Mouse (Mus musculus) kidney, embryonic 15.5 days (tissue): Measurements from ENCODE around the gene Mcu. TPM values are rescaled to one million over a fixed set of nuclear protein-coding genes. Genes with fewer than 3 reads are reported as not detected.

Experiments used
- ATAC-seq: fragments of 200-750 bp; cut with Nextera tagmentation; replicated peaks from 2 replicates; pipeline ENCODE4 v1.8.0; 2017; ENCODE audit warnings: moderate TSS enrichment; ENCODE audit not compliant: low FRiP score
- H3K27ac ChIP-seq: fragments of 300-500 bp; sonication (generic); 2 replicates; pipeline ENCODE4 v1.5.1; 2015; ENCODE audit warnings: mild to moderate bottlenecking, inconsistent platforms
- H3K27me3 ChIP-seq: fragments of 300-500 bp; sonication (generic); 2 replicates; pipeline ENCODE4 v1.6.1; 2015; ENCODE audit warnings: inconsistent platforms
- H3K36me3 ChIP-seq: fragments of 300-500 bp; sonication (generic); 2 replicates; pipeline ENCODE4 v1.6.1; 2015; ENCODE audit warnings: inconsistent platforms
- H3K4me1 ChIP-seq: fragments of 300-500 bp; sonication (generic); 2 replicates; pipeline ENCODE4 v1.6.1; 2015; ENCODE audit warnings: inconsistent platforms
- H3K4me2 ChIP-seq: fragments of 300-500 bp; sonication (generic); 2 replicates; pipeline ENCODE4 v1.6.1; 2015; ENCODE audit warnings: moderate library complexity, mild to moderate bottlenecking, inconsistent platforms
- H3K4me3 ChIP-seq: fragments of 300-500 bp; sonication (generic); replicated peaks from 2 replicates; pipeline ENCODE4 v1.5.1; 2015; ENCODE audit warnings: mild to moderate bottlenecking, inconsistent platforms
- H3K9ac ChIP-seq: fragments of 300-500 bp; sonication (generic); 2 replicates; pipeline ENCODE4 v1.6.1; 2015; ENCODE audit warnings: mild to moderate bottlenecking, inconsistent platforms
- H3K9me3 ChIP-seq: fragments of 300-500 bp; sonication (generic); replicated peaks from 2 replicates; pipeline ENCODE4 v1.6.1; 2016; ENCODE audit warnings: inconsistent platforms
- WGBS: fragments of 180-500 bp; shearing (Covaris S2); methylation state at CpG from one replicate; pipeline ENCODE4 v1.1.7; 2015; ENCODE audit warnings: mixed read lengths; 5-methylcytosine and 5-hydroxymethylcytosine counted together
- polyA plus RNA-seq: library from polyadenylated mRNA; unstranded; fragments of >200 nt; fragmentation: Nextera tagmentation; extraction: Ambion mirVana; gene quantifications from 2 replicates; pipeline ENCODE4 v1.2.1, GENCODE M21; 2015

Gene Mcu
- polyA plus RNA-seq, 1 experiment from 2014 or later, result 34.8 TPM

GRCm38 (mm10) chr10:59470451-59470850 lies 146.0 kb downstream of the Mcu start:
- no peaks in the 10 kb centered on the region for H3K9me3 ChIP-seq
- no peaks in the 10 kb centered on the region for H3K27me3 ChIP-seq
- H3K27ac ChIP-seq, result no peak overlapping the region
- ATAC-seq, result no peak
- no peak overlapping the region for H3K9ac ChIP-seq
- H3K4me2 ChIP-seq, result no peak overlapping the region
- peaks cover 4% of the 10 kb centered on the region; the same call in 1 of the 2 replicates for H3K36me3 ChIP-seq
- no peak overlapping the region for H3K4me3 ChIP-seq
- H3K4me1 ChIP-seq, result 0 out of 2 replicates have a peak, but pooled peaks cover 3% of the 10 kb centered on the region
- WGBS, result 78% methylated on average over 5 of the region's 5 CpGs

GRCm38 (mm10) chr10:59467297-59467696 lies 149.2 kb downstream of the Mcu start:
- no peaks in the 10 kb centered on the region for H3K9me3 ChIP-seq
- ATAC-seq, result no peak
- H3K4me3 ChIP-seq, result no peak overlapping the region
- no peak overlapping the region for H3K4me2 ChIP-seq
- H3K27me3 ChIP-seq, result no peaks in the 10 kb centered on the region
- 90% methylated on average over 12 of the region's 12 CpGs for WGBS
- peaks cover 5% of the 10 kb centered on the region; the same call in 1 of the 2 replicates for H3K36me3 ChIP-seq
- 0 out of 2 replicates have a peak, but pooled peaks cover 3% of the 10 kb centered on the region for H3K4me1 ChIP-seq
- no peak overlapping the region for H3K27ac ChIP-seq
- H3K9ac ChIP-seq, result no peak overlapping the region

DNA sequence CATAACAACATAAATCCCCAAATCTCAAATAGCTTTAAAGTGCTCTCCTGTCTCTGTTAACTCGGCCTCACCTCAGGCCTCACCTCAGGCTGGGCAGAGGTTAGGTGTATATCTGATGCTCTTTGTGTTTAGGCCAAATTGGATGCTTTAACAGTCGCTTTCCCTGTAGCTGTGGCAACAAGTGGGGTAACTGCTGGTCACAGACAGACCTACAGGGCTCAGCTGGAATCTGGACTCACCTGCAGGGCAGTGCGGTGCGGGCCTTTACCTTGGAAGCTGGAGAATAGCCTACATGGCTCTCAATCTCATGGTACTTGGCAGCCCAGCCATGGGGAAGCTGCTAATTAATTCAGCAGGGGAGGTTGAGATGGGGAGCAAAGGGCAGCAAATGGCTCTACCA lies 149.9 kb downstream of the Mcu start:
- no peaks in the 10 kb centered on the region for H3K27me3 ChIP-seq
- H3K4me1 ChIP-seq, result no peaks in the 10 kb centered on the region
- H3K27ac ChIP-seq, result no peak overlapping the region
- no peaks in the 10 kb centered on the region for H3K9me3 ChIP-seq
- 92% methylated on average over 4 of the region's 4 CpGs for WGBS
- no peak overlapping the region for H3K4me3 ChIP-seq
- H3K36me3 ChIP-seq, result peaks cover 5% of the 10 kb centered on the region; the same call in 1 of the 2 replicates
- no peak overlapping the region for H3K4me2 ChIP-seq
- H3K9ac ChIP-seq, result no peak overlapping the region
- no peak for ATAC-seq

DNA sequence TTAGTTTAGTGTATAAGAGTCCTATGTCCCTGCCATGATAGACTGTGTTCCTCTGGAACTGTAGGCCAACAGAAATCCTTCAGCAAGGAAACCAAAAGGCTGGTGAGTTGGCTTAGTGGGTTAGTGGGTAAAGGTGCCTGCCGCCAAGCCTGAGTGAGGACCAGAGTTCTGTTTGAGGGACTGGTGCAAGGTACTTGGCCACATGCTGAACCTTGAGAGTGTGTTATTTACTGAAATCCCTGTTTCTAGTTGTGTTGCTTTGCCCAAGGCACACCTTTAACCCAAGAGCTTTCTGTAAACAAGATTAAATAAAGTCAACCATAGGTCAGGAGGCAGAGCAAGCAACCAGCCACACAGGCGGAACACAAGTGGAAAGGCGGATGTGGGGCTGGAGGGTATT lies 150.9 kb downstream of the Mcu start:
- no peak overlapping the region for H3K4me3 ChIP-seq
- H3K4me1 ChIP-seq, result no peaks in the 10 kb centered on the region
- no peaks in the 10 kb centered on the region for H3K27me3 ChIP-seq
- H3K4me2 ChIP-seq, result no peak overlapping the region
- no peaks in the 10 kb centered on the region for H3K9me3 ChIP-seq
- peaks cover 5% of the 10 kb centered on the region; the same call in 1 of the 2 replicates for H3K36me3 ChIP-seq
- no peak for ATAC-seq
- H3K27ac ChIP-seq, result no peak overlapping the region
- WGBS, result 80% methylated on average over 3 of the region's 3 CpGs
- H3K9ac ChIP-seq, result no peak overlapping the region

DNA sequence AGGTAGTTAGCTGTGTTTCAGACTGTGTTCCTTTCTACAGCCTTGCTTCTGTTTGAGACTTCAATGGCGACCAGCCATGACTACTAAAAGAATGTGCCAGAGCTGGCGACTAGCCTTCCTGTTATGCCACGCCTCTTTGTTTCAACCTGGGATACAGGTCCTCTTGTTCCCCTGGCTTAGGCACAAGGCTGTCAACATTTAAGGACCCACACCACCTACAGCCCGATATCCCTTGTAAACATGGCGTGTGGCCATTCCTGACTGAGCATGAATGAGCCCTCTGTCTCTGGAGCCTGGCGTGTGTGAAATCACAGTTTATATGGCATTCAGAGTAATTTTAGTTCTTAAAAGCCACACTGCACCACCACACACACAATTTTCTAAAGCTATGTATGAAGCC lies 154.2 kb downstream of the Mcu start:
- no peak for ATAC-seq
- Histone ChIP-seq H3K36me3 (peaks cover 5% of the 10 kb centered on the region; the same call in 1 of the 2 replicates), H3K4me1 (no peaks in the 10 kb centered on the region), H3K9me3 (no peaks in the 10 kb centered on the region), H3K4me2 (no peak overlapping the region), H3K4me3 (no peak overlapping the region), H3K27ac (no peak overlapping the region), H3K9ac (no peak overlapping the region), H3K27me3 (no peaks in the 10 kb centered on the region)
- WGBS, result 86% methylated on average over 6 of the region's 6 CpGs

DNA sequence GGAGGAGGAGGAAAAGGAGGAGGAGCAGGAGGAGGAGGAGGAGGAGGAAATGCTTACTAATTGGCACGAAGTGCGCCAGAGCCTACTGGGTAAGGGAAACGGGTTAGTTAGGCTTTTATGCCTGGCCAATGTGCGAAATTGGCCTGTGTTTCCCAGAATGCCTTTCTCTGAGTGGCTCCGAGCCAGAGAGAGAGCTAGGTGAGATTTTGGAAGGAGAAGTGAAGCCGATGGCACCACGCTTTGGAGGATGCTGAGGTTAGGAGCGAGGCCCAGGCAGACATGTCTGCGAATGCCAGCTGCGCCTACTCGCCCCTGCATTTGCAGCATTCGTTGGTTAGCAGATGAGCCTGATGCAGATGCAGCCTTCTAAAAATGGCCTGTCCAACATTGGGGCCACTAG lies 156.7 kb downstream of the Mcu start:
- ATAC-seq, result no peak
- H3K27ac ChIP-seq, result no peak overlapping the region
- peaks cover 16% of the 10 kb centered on the region; the same call in 1 of the 2 replicates for H3K36me3 ChIP-seq
- H3K9ac ChIP-seq, result no peak overlapping the region
- H3K4me3 ChIP-seq, result no peak overlapping the region
- no peaks in the 10 kb centered on the region for H3K9me3 ChIP-seq
- H3K4me1 ChIP-seq, result no peaks in the 10 kb centered on the region
- 91% methylated on average over 12 of the region's 12 CpGs for WGBS
- no peaks in the 10 kb centered on the region for H3K27me3 ChIP-seq
- no peak overlapping the region for H3K4me2 ChIP-seq

DNA sequence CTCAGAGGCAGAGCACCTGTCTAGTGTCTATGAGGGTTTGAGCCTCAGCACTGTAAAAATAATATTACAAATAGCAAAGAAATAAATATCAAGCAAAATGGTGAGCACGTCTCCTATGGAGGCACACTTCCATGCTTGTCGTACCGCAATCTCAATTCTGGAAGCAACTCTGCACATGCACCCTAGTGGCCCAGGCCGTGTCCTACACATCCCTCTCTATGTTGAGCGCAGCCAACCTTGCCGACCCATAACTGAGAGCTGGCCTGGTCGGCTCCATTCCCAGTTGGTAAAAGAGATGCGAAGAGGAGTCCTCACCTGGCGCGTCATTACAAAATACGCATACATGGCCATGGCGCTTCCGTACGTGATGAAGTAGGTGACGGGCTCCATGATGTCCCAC lies 161.9 kb downstream of the Mcu start:
- Histone ChIP-seq H3K27me3 (no peaks in the 10 kb centered on the region), H3K36me3 (peaks cover 31% of the 10 kb centered on the region), H3K4me1 (0 out of 2 replicates have a peak, but pooled peaks cover 3% of the 10 kb centered on the region), H3K27ac (no peak overlapping the region), H3K4me2 (no peak overlapping the region), H3K9me3 (no peaks in the 10 kb centered on the region), H3K9ac (no peak overlapping the region), H3K4me3 (no peak overlapping the region)
- WGBS, result 95% methylated on average over 15 of the region's 15 CpGs
- no peak for ATAC-seq

GRCm38 (mm10) chr10:59451839-59452238 lies 164.7 kb downstream of the Mcu start:
- Histone ChIP-seq H3K9ac (no peak overlapping the region), H3K27me3 (no peaks in the 10 kb centered on the region), H3K36me3 (peaks cover 33% of the 10 kb centered on the region), H3K4me3 (no peak overlapping the region), H3K4me1 (0 out of 2 replicates have a peak, but pooled peaks cover 3% of the 10 kb centered on the region), H3K4me2 (no peak overlapping the region), H3K9me3 (no peaks in the 10 kb centered on the region), H3K27ac (no peak overlapping the region)
- no peak for ATAC-seq
- 54% methylated on average over 5 of the region's 5 CpGs for WGBS

GRCm38 (mm10) chr10:59447546-59447945 lies 168.9 kb downstream of the Mcu start:
- H3K27ac ChIP-seq, result peak overlapping the region; percentile 15
- no peak overlapping the region for H3K4me3 ChIP-seq
- H3K36me3 ChIP-seq, result peaks cover 13% of the 10 kb centered on the region
- WGBS, result 68% methylated on average over 9 of the region's 9 CpGs
- no peaks in the 10 kb centered on the region for H3K9me3 ChIP-seq
- H3K4me2 ChIP-seq, result no peak overlapping the region
- H3K9ac ChIP-seq, result no peak overlapping the region
- no peak for ATAC-seq
- 0 out of 2 replicates have a peak, but pooled peaks cover 4% of the 10 kb centered on the region for H3K27me3 ChIP-seq
- H3K4me1 ChIP-seq, result peaks cover 9% of the 10 kb centered on the region; the same call in 1 of the 2 replicates

DNA sequence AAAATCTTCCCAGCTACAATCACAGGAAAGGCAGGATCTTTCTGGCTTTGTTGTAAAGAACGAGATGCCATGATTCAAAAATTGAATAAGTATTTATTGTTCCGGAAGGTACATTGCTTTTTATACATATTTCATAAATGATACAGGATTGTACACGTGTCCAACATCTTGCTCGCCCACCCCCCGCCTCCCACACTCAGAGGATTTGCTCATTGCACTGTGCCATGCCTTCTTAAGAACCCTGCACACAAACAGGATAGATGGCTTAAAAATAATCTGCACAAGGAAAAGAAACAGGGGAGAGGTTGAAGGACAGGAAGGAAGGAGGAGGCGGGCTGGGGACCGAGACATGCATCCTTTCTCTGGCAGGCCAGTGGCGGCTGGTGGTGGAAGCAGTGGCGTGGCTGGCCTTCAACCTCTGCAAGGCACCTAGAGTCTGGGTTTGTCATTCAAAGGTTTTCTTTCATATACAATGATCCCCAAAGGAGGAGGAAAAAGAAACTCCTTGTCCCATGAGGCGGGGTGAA lies 169.5 kb downstream of the Mcu start:
- Histone ChIP-seq H3K4me3 (no peak overlapping the region), H3K9ac (no peak overlapping the region), H3K27ac (peak overlapping the region; percentile 41; the same call in 1 of the 2 replicates), H3K27me3 (0 out of 2 replicates have a peak, but pooled peaks cover 4% of the 10 kb centered on the region), H3K36me3 (peaks cover 13% of the 10 kb centered on the region), H3K4me2 (no peak overlapping the region), H3K9me3 (no peaks in the 10 kb centered on the region), H3K4me1 (peaks cover 10% of the 10 kb centered on the region; the same call in 1 of the 2 replicates)
- 78% methylated on average over 10 of the region's 10 CpGs for WGBS
- ATAC-seq, result no peak

- Histone ChIP-seq H3K4me3 (no peak overlapping the region), H3K27me3 (peaks cover 20% of the 10 kb centered on the region), H3K36me3 (0 out of 2 replicates have a peak, but pooled peaks cover 2% of the 10 kb centered on the region), H3K4me2 (no peak overlapping the region), H3K9me3 (no peaks in the 10 kb centered on the region), H3K27ac (no peak overlapping the region), H3K9ac (no peak overlapping the region), H3K4me1 (peaks cover 11% of the 10 kb centered on the region)
- no peak for ATAC-seq
- 51% methylated on average over 8 of the region's 8 CpGs for WGBS
These were observed 171.9 kb downstream of the Mcu start for GRCm38 (mm10) chr10:59444635-59445034.

DNA sequence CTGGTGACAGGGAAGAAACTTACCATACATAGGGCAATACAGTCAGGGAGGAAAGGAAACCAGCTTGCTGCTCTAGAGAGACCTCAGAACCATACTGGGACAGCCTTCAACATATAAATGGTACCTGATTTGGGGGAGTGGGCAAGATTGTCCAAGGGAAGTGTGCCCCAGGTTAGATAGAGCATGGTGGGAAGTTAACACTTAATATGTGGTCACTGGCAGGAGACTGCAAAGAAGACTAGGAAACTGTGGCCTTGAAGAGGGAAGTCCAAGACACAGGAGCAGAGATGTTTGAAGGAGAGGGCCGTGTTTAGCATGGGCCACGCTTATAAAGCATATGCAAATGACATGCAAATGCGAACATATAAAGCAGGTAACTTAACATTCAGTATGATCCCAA lies 172.4 kb downstream of the Mcu start:
- Histone ChIP-seq H3K9ac (no peak overlapping the region), H3K4me3 (no peak overlapping the region), H3K27me3 (peaks cover 20% of the 10 kb centered on the region), H3K9me3 (no peaks in the 10 kb centered on the region), H3K4me1 (peaks cover 17% of the 10 kb centered on the region), H3K36me3 (no peaks in the 10 kb centered on the region), H3K4me2 (no peak overlapping the region), H3K27ac (0 out of 2 replicates have a peak overlapping the region, but pooled peaks have one; percentile 15)
- no peak for ATAC-seq
- 86% methylated on average over 3 of the region's 3 CpGs for WGBS

DNA sequence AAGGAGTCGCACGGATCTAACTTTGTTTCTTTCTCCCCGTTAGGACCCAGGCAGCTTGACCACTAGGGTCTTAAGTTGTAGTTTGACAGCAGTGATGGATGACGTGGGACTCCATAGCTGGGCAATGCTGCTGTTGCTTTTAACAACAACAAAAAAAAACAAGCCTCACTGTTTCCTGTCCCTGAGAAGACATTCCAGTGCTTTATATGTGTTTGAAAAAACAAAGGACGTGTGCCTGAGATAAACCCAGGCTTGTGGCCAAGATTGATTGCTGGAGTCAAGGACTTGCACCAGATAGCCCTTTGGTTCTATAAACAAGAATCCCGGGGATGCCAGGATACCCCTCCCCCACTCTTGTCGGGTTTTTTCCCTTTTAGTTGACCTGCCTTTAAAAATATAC lies 173.3 kb downstream of the Mcu start:
- Histone ChIP-seq H3K4me3 (no peak overlapping the region), H3K36me3 (no peaks in the 10 kb centered on the region), H3K4me1 (peaks cover 17% of the 10 kb centered on the region), H3K4me2 (no peak overlapping the region), H3K27me3 (peaks cover 25% of the 10 kb centered on the region), H3K9ac (no peak overlapping the region), H3K9me3 (no peaks in the 10 kb centered on the region), H3K27ac (no peak overlapping the region)
- ATAC-seq, result 0 out of 2 replicates have a peak, but pooled peaks have one; percentile 12
- 8% methylated on average over 7 of the region's 7 CpGs for WGBS
